Mouse (Mus musculus) gastrocnemius, adult 8-10 months (tissue): ENCODE results near the gene Dnajc2. TPM values are rescaled to one million over a fixed set of nuclear protein-coding genes. Genes with fewer than 3 reads are reported as not detected.

Experiments used
- DNase-seq, 2 experiments: peaks; one replicate each; pipeline ENCODE4 v3.0.0; 2022; ENCODE audit warnings: low spot score in 2 of 2
- total RNA-seq, 4 experiments: library from RNA; stranded (reverse); gene quantifications; 2 replicates each; pipeline ENCODE4 v1.2.4; 2022

The Dnajc2 gene
- 10 to 100 TPM; 22.9 to 25.1 (median 23.8) TPM for total RNA-seq

- DNase-seq = peak; percentile 82 to 88
Observed at GRCm38 (mm10) chr5:21785053-21785452, at the start of gene Dnajc2, which contains the start of gene Psmc2. Gene Dnajc2 (minus strand): TSS chr5:21785251. Gene Psmc2 (plus strand): TSS chr5:21785283.

- no peak for DNase-seq
Observed at GRCm38 (mm10) chr5:21831761-21832160, 46.7 kb upstream of the Dnajc2 start.

- no peak for DNase-seq
Observed at GRCm38 (mm10) chr5:21828855-21829254, 43.8 kb upstream of the Dnajc2 start.

GRCm38 (mm10) chr5:21827643-21828042 is 42.6 kb upstream of the Dnajc2 start:
- DNase-seq = no peak

- no peak for DNase-seq
Observed at GRCm38 (mm10) chr5:21826370-21826769, 41.3 kb upstream of the Dnajc2 start.

- DNase-seq = no peak
Observed at GRCm38 (mm10) chr5:21813994-21814393, 28.9 kb upstream of the Dnajc2 start.

GRCm38 (mm10) chr5:21810924-21811323 is 25.9 kb upstream of the Dnajc2 start:
- DNase-seq = no peak

- no peak for DNase-seq
Observed at GRCm38 (mm10) chr5:21804837-21805236, 19.8 kb upstream of the Dnajc2 start.

- no peak for DNase-seq
Observed at GRCm38 (mm10) chr5:21803691-21804188, 18.7 kb upstream of the Dnajc2 start.

- DNase-seq = no peak
Observed at GRCm38 (mm10) chr5:21802907-21803306, 17.9 kb upstream of the Dnajc2 start.

- DNase-seq = no peak
Observed at GRCm38 (mm10) chr5:21792166-21792565, 7.1 kb upstream of the Dnajc2 start.

- no peak for DNase-seq
Observed at GRCm38 (mm10) chr5:21789061-21789460, 4.0 kb upstream of the Dnajc2 start.

GRCm38 (mm10) chr5:21787186-21788105 is 2.4 kb upstream of the Dnajc2 start:
- no peak for DNase-seq

- DNase-seq = peak; percentile 77 to 83
Observed at GRCm38 (mm10) chr5:21786258-21787185, 1.5 kb upstream of the Dnajc2 start.

GRCm38 (mm10) chr5:21785776-21786175 is 725 bp upstream of the Dnajc2 start:
- no peak for DNase-seq

- DNase-seq = no peak
Observed at GRCm38 (mm10) chr5:21784161-21785052, 644 bp downstream of the Dnajc2 start.

GRCm38 (mm10) chr5:21776491-21776890 is 8.6 kb downstream of the Dnajc2 start:
- DNase-seq = no peak

GRCm38 (mm10) chr5:21769841-21770240 is 15.2 kb downstream of the Dnajc2 start:
- no peak for DNase-seq

- no peak for DNase-seq
Observed at GRCm38 (mm10) chr5:21768506-21768905, 16.5 kb downstream of the Dnajc2 start.

GRCm38 (mm10) chr5:21745966-21746365 is 39.1 kb downstream of the Dnajc2 start:
- no peak for DNase-seq

GRCm38 (mm10) chr5:21744651-21745050 is 40.4 kb downstream of the Dnajc2 start:
- DNase-seq = no peak
